Mouse (Mus musculus): ENCODE measurements at regions not wholly inside any gene's neighbourhood (a gene's known extent, or its start where the extent isn't known, plus 50 kb on each side); places are given as distances from the start of the nearest gene placed in this dataset.

- no peak for DNase-seq (ENCODE audit: low read depth, low spot score)
Observed at GRCm38 (mm10) chr3:71209701-71210100, 1202.3 kb downstream of the Otol1 start.

GRCm38 (mm10) chr3:71220379-71220778 lies 1213.0 kb downstream of the Otol1 start:
- DNase-seq (ENCODE audit: low read depth, low spot score) = no peak

GRCm38 (mm10) chr3:71220818-71221217 lies 1213.4 kb downstream of the Otol1 start:
- DNase-seq (ENCODE audit: low read depth, low spot score) = peak; percentile 50
